Mouse (Mus musculus): ENCODE results near the gene Secisbp2. TPM values are rescaled to one million over a fixed set of nuclear protein-coding genes. Genes with fewer than 3 reads are reported as not detected.
"Not testable (repeated sequence)": the region's sequence is repeated elsewhere in the genome, so short reads cannot be mapped to it uniquely, and the experiment has no call there.

Secisbp2 gene
- total RNA-seq (2017), result 27.0 and 29.1 TPM in 2 replicates

GRCm38 (mm10) chr13:51651408-51652064 is at the start of gene Secisbp2:
Gene Secisbp2 (plus strand): TSS chr13:51651697.
- ATAC-seq (replicated peaks; ENCODE audit: low read depth, poor library complexity, severe bottlenecking), result peak; percentile 91

- ATAC-seq (replicated peaks; ENCODE audit: low read depth, poor library complexity, severe bottlenecking), result no peak
Measured at GRCm38 (mm10) chr13:51602764-51603163, 48.7 kb upstream of the Secisbp2 start.

GRCm38 (mm10) chr13:51603221-51603893 is 48.1 kb upstream of the Secisbp2 start:
- no peak for ATAC-seq (replicated peaks; ENCODE audit: low read depth, poor library complexity, severe bottlenecking)

- ATAC-seq (replicated peaks; ENCODE audit: low read depth, poor library complexity, severe bottlenecking), result no peak
Measured at GRCm38 (mm10) chr13:51603894-51604244, 47.6 kb upstream of the Secisbp2 start.

GRCm38 (mm10) chr13:51609231-51609630 is 42.3 kb upstream of the Secisbp2 start:
- ATAC-seq (replicated peaks; ENCODE audit: low read depth, poor library complexity, severe bottlenecking), result no peak

- no peak for ATAC-seq (replicated peaks; ENCODE audit: low read depth, poor library complexity, severe bottlenecking)
Measured at GRCm38 (mm10) chr13:51611060-51611459, 40.4 kb upstream of the Secisbp2 start.

- ATAC-seq (replicated peaks; ENCODE audit: low read depth, poor library complexity, severe bottlenecking), result no peak
Measured at GRCm38 (mm10) chr13:51611500-51611899, 40.0 kb upstream of the Secisbp2 start.

- peak; percentile 39; the same call in 1 of the 2 replicates for ATAC-seq (replicated peaks; ENCODE audit: low read depth, poor library complexity, severe bottlenecking)
Measured at GRCm38 (mm10) chr13:51615815-51616214, 35.7 kb upstream of the Secisbp2 start.

GRCm38 (mm10) chr13:51616417-51617044 is 35.0 kb upstream of the Secisbp2 start:
- ATAC-seq (replicated peaks; ENCODE audit: low read depth, poor library complexity, severe bottlenecking), result 0 out of 2 replicates have a peak, but pooled peaks have one; percentile 32

- no peak for ATAC-seq (replicated peaks; ENCODE audit: low read depth, poor library complexity, severe bottlenecking)
Measured at GRCm38 (mm10) chr13:51617306-51617705, 34.2 kb upstream of the Secisbp2 start.

GRCm38 (mm10) chr13:51617861-51618260 is 33.6 kb upstream of the Secisbp2 start:
- peak; percentile 45; the same call in 1 of the 2 replicates for ATAC-seq (replicated peaks; ENCODE audit: low read depth, poor library complexity, severe bottlenecking)

GRCm38 (mm10) chr13:51618602-51619001 is 32.9 kb upstream of the Secisbp2 start:
- no peak for ATAC-seq (replicated peaks; ENCODE audit: low read depth, poor library complexity, severe bottlenecking)

GRCm38 (mm10) chr13:51622626-51623025 is 28.9 kb upstream of the Secisbp2 start:
- no peak for ATAC-seq (replicated peaks; ENCODE audit: low read depth, poor library complexity, severe bottlenecking)

- ATAC-seq (replicated peaks; ENCODE audit: low read depth, poor library complexity, severe bottlenecking), result no peak
Measured at GRCm38 (mm10) chr13:51623678-51624077, 27.8 kb upstream of the Secisbp2 start.

GRCm38 (mm10) chr13:51628273-51628848 is 23.1 kb upstream of the Secisbp2 start:
- ATAC-seq (replicated peaks; ENCODE audit: low read depth, poor library complexity, severe bottlenecking), result no peak

GRCm38 (mm10) chr13:51631354-51631992 is 20.0 kb upstream of the Secisbp2 start:
- ATAC-seq (replicated peaks; ENCODE audit: low read depth, poor library complexity, severe bottlenecking), result no peak

GRCm38 (mm10) chr13:51632560-51633218 is 18.8 kb upstream of the Secisbp2 start:
- ATAC-seq (replicated peaks; ENCODE audit: low read depth, poor library complexity, severe bottlenecking), result no peak

- ATAC-seq (replicated peaks; ENCODE audit: low read depth, poor library complexity, severe bottlenecking), result not testable (repeated sequence)
Measured at GRCm38 (mm10) chr13:51635384-51635783, 16.1 kb upstream of the Secisbp2 start.

- peak; percentile 32; the same call in 1 of the 2 replicates for ATAC-seq (replicated peaks; ENCODE audit: low read depth, poor library complexity, severe bottlenecking)
Measured at GRCm38 (mm10) chr13:51638958-51639357, 12.5 kb upstream of the Secisbp2 start.

GRCm38 (mm10) chr13:51641424-51641823 is 10.1 kb upstream of the Secisbp2 start:
- ATAC-seq (replicated peaks; ENCODE audit: low read depth, poor library complexity, severe bottlenecking), result no peak
